Mouse (Mus musculus) G1E (cell line): ENCODE measurements at regions not wholly inside any gene's neighbourhood (a gene's known extent, or its start where the extent isn't known, plus 50 kb on each side); places are given as distances from the start of the nearest gene placed in this dataset.

ENCODE experiments used
- CTCF ChIP-seq: IDR thresholded peaks from 2 replicates; pipeline ENCODE4 v1.5.1; 2012; ENCODE audit warnings: low read depth, low read length, inconsistent platforms, mixed read lengths
- GATA1 ChIP-seq: IDR thresholded peaks from 2 replicates; pipeline ENCODE4 v1.6.1; 2012; ENCODE audit warnings: borderline replicate concordance, low read length, inconsistent platforms, mixed read lengths
- POLR2AphosphoS5 ChIP-seq: IDR thresholded peaks from 2 replicates; pipeline ENCODE4 v1.6.1; 2012; ENCODE audit warnings: low read depth, low read length, inconsistent platforms; ENCODE audit not compliant: insufficient replicate concordance
- TAL1 ChIP-seq: conservative IDR thresholded peaks from 2 replicates; pipeline ENCODE4 v1.6.1; 2012; ENCODE audit warnings: low read depth, low read length, inconsistent platforms, mixed read lengths

- TF ChIP-seq CTCF, result no peak
- TF ChIP-seq GATA1, result no peak
- no peak for TF ChIP-seq POLR2AphosphoS5
- TF ChIP-seq TAL1, result no peak
Observed at GRCm38 (mm10) chr8:36358998-36359397, 593.4 kb downstream of the Gm19410 start.
